In the genomic region with DNA sequence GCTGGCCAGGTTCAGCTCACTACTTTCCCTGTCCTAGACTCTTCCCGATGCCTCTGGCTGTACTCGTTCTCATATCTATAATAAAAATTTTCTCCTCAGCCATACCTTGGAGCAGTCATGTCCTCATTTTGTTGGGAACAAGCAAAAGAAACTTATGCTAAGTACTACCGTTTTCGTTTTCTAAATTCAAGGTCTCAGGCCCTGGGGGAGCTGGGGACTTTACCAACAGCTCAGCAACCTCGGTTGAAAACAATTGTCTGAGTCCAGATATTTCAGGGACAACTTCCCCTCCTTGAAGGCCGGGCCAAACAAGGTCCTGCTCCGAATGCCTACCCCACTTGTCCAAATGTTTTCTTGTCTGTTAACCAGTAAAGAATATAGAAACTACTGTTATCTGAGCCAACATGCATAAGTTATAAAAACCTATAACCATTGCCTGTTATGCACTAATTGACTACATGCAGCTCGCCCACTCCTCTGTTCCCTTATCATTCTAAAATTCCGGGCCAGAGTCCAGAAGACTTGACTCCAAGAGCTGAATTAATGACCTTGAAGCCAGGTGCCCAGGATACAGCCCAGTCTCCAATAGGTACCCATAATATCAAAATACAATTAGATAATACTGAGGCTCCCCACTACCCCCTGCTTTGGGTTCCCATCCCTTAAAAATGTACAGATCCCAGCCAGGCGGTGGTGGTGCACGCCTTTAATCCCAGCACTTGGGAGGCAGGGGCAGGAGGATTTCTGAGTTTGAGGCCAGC, we compare ENCODE assay signal across 8 mouse cellular contexts. TPM values are rescaled to one million over a fixed set of nuclear protein-coding genes. Genes with fewer than 3 reads are reported as not detected.
DNase-seq lines count a peak whose midpoint lies in the region; ATAC-seq and TF ChIP-seq lines count a peak whose summit lies in the region.

No protein-coding gene starts in this region.

- no peak overlapping the region for H3K27ac ChIP-seq in forebrain, embryonic 12.5 days
- H3K27ac ChIP-seq in forebrain, embryonic 15.5 days (replicated peaks) = no peak overlapping the region
- H3K27ac ChIP-seq in lung, embryonic 16.5 days (ENCODE audit: low read length) = peak overlapping the region; percentile 48; the same call in 1 of the 2 replicates
- peak overlapping the region; percentile 97 for H3K27ac ChIP-seq in hindbrain, embryonic 15.5 days (replicated peaks)

- no peak for TF ChIP-seq POLR2A in myocyte (IDR thresholded peaks at IDR 0.05; ENCODE audit: insufficient read length, low read depth)

- H3K9ac ChIP-seq in forebrain, embryonic 12.5 days = no peak overlapping the region
- H3K9ac ChIP-seq in forebrain, embryonic 15.5 days (replicated peaks) = no peak overlapping the region
- peak overlapping the region; percentile 45; the same call in 1 of the 2 replicates for H3K9ac ChIP-seq in lung, embryonic 16.5 days (ENCODE audit: low read length)
- no peak overlapping the region for H3K9ac ChIP-seq in hindbrain, embryonic 15.5 days

- ATAC-seq in forebrain, embryonic 12.5 days (ENCODE audit: low FRiP score) = no peak
- ATAC-seq in forebrain, embryonic 15.5 days (replicated peaks) = no peak
- ATAC-seq in lung, embryonic 16.5 days (ENCODE audit: low read depth) = no peak
- no peak for ATAC-seq in hindbrain, embryonic 15.5 days (ENCODE audit: low FRiP score, low read depth)

- H3K4me2 ChIP-seq in forebrain, embryonic 12.5 days = peak overlapping the region; percentile 61
- no peak overlapping the region for H3K4me2 ChIP-seq in forebrain, embryonic 15.5 days (replicated peaks)
- H3K4me2 ChIP-seq in lung, embryonic 16.5 days (ENCODE audit: low read depth, low read length) = peak overlapping the region; percentile 50; the same call in 1 of the 2 replicates
- peak overlapping the region; percentile 61; the same call in 1 of the 2 replicates for H3K4me2 ChIP-seq in hindbrain, embryonic 15.5 days
- H3K4me2 ChIP-seq in myocyte (ENCODE audit: low read depth) = no peak overlapping the region

- no peaks in the 10 kb centered on the region for H3K27me3 ChIP-seq in forebrain, embryonic 12.5 days
- no peaks in the 10 kb centered on the region for H3K27me3 ChIP-seq in forebrain, embryonic 15.5 days
- H3K27me3 ChIP-seq in lung, embryonic 16.5 days (ENCODE audit: control insufficient read depth, insufficient read depth, low read depth, low read length) = no peaks in the 10 kb centered on the region
- H3K27me3 ChIP-seq in hindbrain, embryonic 15.5 days = no peaks in the 10 kb centered on the region
- no peaks in the 10 kb centered on the region for H3K27me3 ChIP-seq in myocyte (ENCODE audit: control insufficient read depth, insufficient read depth, insufficient read length)

- no peak overlapping the region for H3ac ChIP-seq in myocyte (ENCODE audit: control insufficient read depth, insufficient read length)

- H3K79me2 ChIP-seq in myocyte (ENCODE audit: control insufficient read depth, insufficient read depth) = peaks cover 36% of the 10 kb centered on the region

- H3K9me3 ChIP-seq in forebrain, embryonic 12.5 days = no peaks in the 10 kb centered on the region; the same call in 1 of the 2 replicates
- no peaks in the 10 kb centered on the region for H3K9me3 ChIP-seq in forebrain, embryonic 15.5 days
- peaks cover 7% of the 10 kb centered on the region for H3K9me3 ChIP-seq in lung, embryonic 16.5 days (ENCODE audit: control insufficient read depth, low read length)
- peaks cover 4% of the 10 kb centered on the region; the same call in 1 of the 2 replicates for H3K9me3 ChIP-seq in hindbrain, embryonic 15.5 days

- DNase-seq in lung, postnatal 25 days (ENCODE audit: low spot score) = no peak
- no peak for DNase-seq in adrenal gland, postnatal 25 days
- no peak for DNase-seq in natural killer cell, adult 2 months (ENCODE audit: low spot score in 2 of 2)

- H3K4me3 ChIP-seq in forebrain, embryonic 12.5 days (replicated peaks) = no peak overlapping the region
- no peak overlapping the region; the same call in 1 of the 2 replicates for H3K4me3 ChIP-seq in forebrain, embryonic 15.5 days
- no peak overlapping the region for H3K4me3 ChIP-seq in lung, embryonic 16.5 days (ENCODE audit: low read length)
- H3K4me3 ChIP-seq in hindbrain, embryonic 15.5 days = peak overlapping the region; percentile 86; the same call in 1 of the 2 replicates
- peak overlapping the region; percentile 73 for H3K4me3 ChIP-seq in myocyte

- H3K36me3 ChIP-seq in forebrain, embryonic 12.5 days (replicated peaks) = no peaks in the 10 kb centered on the region
- no peaks in the 10 kb centered on the region for H3K36me3 ChIP-seq in forebrain, embryonic 15.5 days
- H3K36me3 ChIP-seq in lung, embryonic 16.5 days (ENCODE audit: control insufficient read depth, insufficient read depth, low read length) = no peaks in the 10 kb centered on the region
- H3K36me3 ChIP-seq in hindbrain, embryonic 15.5 days = no peaks in the 10 kb centered on the region
- no peaks in the 10 kb centered on the region for H3K36me3 ChIP-seq in myocyte (ENCODE audit: control insufficient read depth, insufficient read depth)

- peaks cover 17% of the 10 kb centered on the region for H3K4me1 ChIP-seq in forebrain, embryonic 12.5 days
- peaks cover 23% of the 10 kb centered on the region for H3K4me1 ChIP-seq in forebrain, embryonic 15.5 days
- peaks cover 14% of the 10 kb centered on the region for H3K4me1 ChIP-seq in lung, embryonic 16.5 days (replicated peaks; ENCODE audit: control insufficient read depth, insufficient read depth, low read length)
- H3K4me1 ChIP-seq in hindbrain, embryonic 15.5 days (replicated peaks) = peaks cover 24% of the 10 kb centered on the region

- WGBS in forebrain, embryonic 12.5 days = 78% methylated on average over 11 of the region's 11 CpGs
- 81% methylated on average over 11 of the region's 11 CpGs for WGBS in forebrain, embryonic 15.5 days
- 70% methylated on average over 11 of the region's 11 CpGs for WGBS in lung, embryonic 16.5 days
- 80% methylated on average over 11 of the region's 11 CpGs for WGBS in hindbrain, embryonic 15.5 days

TF ChIP-seq in myocyte, 11 proteins besides CTCF, POLR2A, EP300 and RAD21:
- TF ChIP-seq TCF12 (IDR thresholded peaks at IDR 0.05; ENCODE audit: insufficient read depth, poor library complexity, severe bottlenecking) (no peak), MYOG (IDR thresholded peaks at IDR 0.05; ENCODE audit: control insufficient read depth in 1 of 3, insufficient read depth in 1 of 3, insufficient read length in 2 of 3, low read depth in 2 of 3) (no peak), CEBPB (IDR thresholded peaks at IDR 0.05; ENCODE audit: insufficient read depth, poor library complexity, severe bottlenecking) (no peak), REST (IDR thresholded peaks at IDR 0.05; ENCODE audit: insufficient read depth, insufficient read length) (no peak), TCF3 (IDR thresholded peaks at IDR 0.05; ENCODE audit: insufficient read length, low read depth) (no peak), POLR2AphosphoS2 (IDR thresholded peaks at IDR 0.05; ENCODE audit: insufficient read length, low read depth) (no peak)

RNA-seq across cellular contexts. Expression of a gene that starts 0.9 kb away (rescaled TPM):
- 32.1 and 36.1 TPM in 2 replicates for polyA plus RNA-seq in forebrain, embryonic 12.5 days (2016; fragmentation: Nextera tagmentation; extraction: Ambion mirVana)
- polyA plus RNA-seq in forebrain, embryonic 15.5 days (2015; fragmentation: Nextera tagmentation; extraction: Ambion mirVana) = 27.9 and 28.8 TPM in 2 replicates
- 71.5 and 72.8 TPM in 2 replicates for polyA plus RNA-seq in lung, embryonic 16.5 days (2015; fragmentation: Nextera tagmentation; extraction: Ambion mirVana)
- 31.2 and 33.5 TPM in 2 replicates for polyA plus RNA-seq in hindbrain, embryonic 15.5 days (2015; fragmentation: Nextera tagmentation; extraction: Ambion mirVana)
- polyA plus RNA-seq in myocyte (2012; fragmentation: generic; extraction: Trizol) = 88.9 TPM
- 482 and 571 TPM in 2 replicates for total RNA-seq in adrenal gland, postnatal 25 days (2021)

RNA-seq across cellular contexts. Expression of a gene that starts 12.3 kb away (rescaled TPM):
- polyA plus RNA-seq in forebrain, embryonic 12.5 days (2016; fragmentation: Nextera tagmentation; extraction: Ambion mirVana) = 156 and 158 TPM in 2 replicates
- polyA plus RNA-seq in forebrain, embryonic 15.5 days (2015; fragmentation: Nextera tagmentation; extraction: Ambion mirVana) = 157 and 165 TPM in 2 replicates
- polyA plus RNA-seq in lung, embryonic 16.5 days (2015; fragmentation: Nextera tagmentation; extraction: Ambion mirVana) = 133 and 134 TPM in 2 replicates
- 109 and 115 TPM in 2 replicates for polyA plus RNA-seq in hindbrain, embryonic 15.5 days (2015; fragmentation: Nextera tagmentation; extraction: Ambion mirVana)
- polyA plus RNA-seq in myocyte (2012; fragmentation: generic; extraction: Trizol) = 799 TPM
- 42.5 and 47.7 TPM in 2 replicates for total RNA-seq in adrenal gland, postnatal 25 days (2021)

RNA-seq across cellular contexts. Expression of a gene that starts 43.8 kb away (rescaled TPM):
- polyA plus RNA-seq in forebrain, embryonic 12.5 days (2016; fragmentation: Nextera tagmentation; extraction: Ambion mirVana) = 49.4 and 49.8 TPM in 2 replicates
- polyA plus RNA-seq in forebrain, embryonic 15.5 days (2015; fragmentation: Nextera tagmentation; extraction: Ambion mirVana) = 43.3 and 44.4 TPM in 2 replicates
- 29.5 and 31.2 TPM in 2 replicates for polyA plus RNA-seq in lung, embryonic 16.5 days (2015; fragmentation: Nextera tagmentation; extraction: Ambion mirVana)
- polyA plus RNA-seq in hindbrain, embryonic 15.5 days (2015; fragmentation: Nextera tagmentation; extraction: Ambion mirVana) = 41.2 and 41.6 TPM in 2 replicates
- 20.2 TPM for polyA plus RNA-seq in myocyte (2012; fragmentation: generic; extraction: Trizol)
- 29.4 and 30.0 TPM in 2 replicates for total RNA-seq in adrenal gland, postnatal 25 days (2021)

Comparison
In these comparisons a context has a peak if more than half of its experiments do, and no peak if none do; other contexts are left out.
1. H3K4me2 ChIP-seq: peak in forebrain, embryonic 12.5 days (single experiment), lung, embryonic 16.5 days (single experiment) and hindbrain, embryonic 15.5 days (single experiment); none in forebrain, embryonic 15.5 days (single experiment) and myocyte (single experiment).
2. H3K27ac ChIP-seq: peak in lung, embryonic 16.5 days (single experiment) and hindbrain, embryonic 15.5 days (single experiment); none in forebrain, embryonic 12.5 days (single experiment) and forebrain, embryonic 15.5 days (single experiment).
3. H3K4me3 ChIP-seq: peak in hindbrain, embryonic 15.5 days (single experiment) and myocyte (single experiment); none in forebrain, embryonic 12.5 days (single experiment), forebrain, embryonic 15.5 days (single experiment) and lung, embryonic 16.5 days (single experiment).